Mouse (Mus musculus) left cerebral cortex, postnatal 10 days (tissue): ENCODE measurements around the gene Agtpbp1. TPM values are rescaled to one million over a fixed set of nuclear protein-coding genes. Genes with fewer than 3 reads are reported as not detected.
"Not testable (repeated sequence)": the region's sequence is repeated elsewhere in the genome, so short reads cannot be mapped to it uniquely, and the experiment has no call there.

Experiments used
- DNase-seq, 2 experiments: peaks; one replicate each; pipeline ENCODE4 v3.0.0; 2021 to 2022; ENCODE audit warnings: low spot score in 2 of 2, mixed read lengths in 1 of 2; ENCODE audit errors: extremely low spot score in 1 of 2
- intact Hi-C: fragments of 180-260 bp; cut with DNase I; formaldehyde crosslinking; loops from one replicate; pipeline ENCODE4 v1.15.1; 2025
- total RNA-seq, 2 experiments: library from RNA; stranded (reverse); gene quantifications; 2 replicates each; pipeline ENCODE4 v1.2.3; 2021

The Agtpbp1 gene
- total RNA-seq, 2 experiments from 2014 or later: 390 to 408 TPM

DNA sequence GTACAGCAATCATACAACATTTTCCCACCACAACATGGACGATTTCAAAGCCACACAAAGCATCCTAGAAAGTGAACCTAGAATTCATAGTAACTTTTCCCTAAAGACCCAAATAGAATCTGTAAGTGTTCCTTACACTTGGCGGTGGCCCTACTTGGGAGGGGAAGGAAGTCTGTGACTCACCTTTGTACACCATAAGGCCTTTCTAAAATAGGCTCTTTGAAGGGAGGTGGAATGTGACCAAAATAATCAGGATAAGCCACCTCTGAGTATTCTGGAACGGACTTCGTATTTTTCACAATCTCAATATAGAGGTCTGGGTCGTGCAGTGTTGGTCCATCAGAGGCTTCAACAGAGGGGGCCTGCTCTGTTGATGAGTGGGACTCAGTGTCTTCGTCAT is 85.2 kb downstream of the Agtpbp1 start:
- intact Hi-C loops: no loop called here
- no peak for DNase-seq

DNA sequence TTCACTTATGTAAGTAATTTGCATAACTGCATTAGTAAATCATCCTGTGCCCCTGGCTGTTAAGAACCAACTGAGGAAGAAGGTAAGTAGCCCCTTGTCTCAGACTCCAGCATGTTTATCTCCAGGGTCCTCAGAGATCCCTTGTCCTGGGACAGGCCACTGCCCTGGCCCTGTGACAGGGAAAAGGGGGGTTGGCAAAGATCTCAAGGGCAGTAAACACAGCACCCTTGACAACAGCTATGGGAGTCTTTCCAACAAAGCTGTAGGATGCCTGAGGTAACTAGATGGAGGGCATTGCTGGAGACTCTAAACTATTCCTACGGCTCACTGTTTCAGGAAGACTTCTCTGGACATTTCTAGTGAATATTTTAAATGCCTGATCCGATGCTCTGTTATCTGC is 85.7 kb downstream of the Agtpbp1 start:
- intact Hi-C loops: no loop called here
- no peak for DNase-seq

DNA sequence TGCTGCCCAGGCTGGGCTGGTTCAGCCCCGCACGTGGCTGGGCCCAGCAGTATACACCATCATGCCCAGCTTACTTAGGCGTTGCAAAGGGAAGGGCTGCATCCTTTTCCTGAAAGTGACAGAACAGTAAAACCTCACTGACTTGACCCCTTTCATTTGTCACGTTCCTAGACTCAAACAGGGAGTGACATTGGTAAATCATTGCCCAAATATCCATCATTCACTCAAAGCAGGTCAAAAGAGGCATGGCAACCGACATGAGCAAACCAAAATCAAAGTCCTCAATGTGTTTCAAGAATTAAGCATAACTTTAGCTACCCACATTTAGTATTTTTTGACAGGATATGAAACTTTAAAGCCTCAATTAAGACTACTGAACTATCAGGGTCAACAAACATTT is 86.8 kb downstream of the Agtpbp1 start:
- intact Hi-C loops: no loop called here
- no peak for DNase-seq

DNA sequence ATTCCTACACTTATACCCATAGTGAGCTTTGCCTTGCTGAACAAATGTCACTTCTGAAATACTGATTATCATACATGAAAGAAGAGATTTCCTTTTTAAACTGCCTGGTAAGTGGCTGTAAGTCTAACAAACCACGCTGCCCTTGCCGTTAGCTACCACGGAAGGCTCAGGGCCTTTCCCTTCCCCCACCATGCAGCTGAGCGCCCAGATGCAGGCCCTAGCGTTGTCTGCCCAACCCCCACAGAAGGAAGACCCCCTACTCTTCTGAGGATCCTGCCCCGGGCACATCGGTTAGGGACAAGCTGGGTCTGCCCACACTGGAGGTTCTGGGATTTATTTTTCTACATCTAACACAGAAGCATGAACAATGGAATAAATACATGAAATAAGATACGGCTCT is 89.2 kb downstream of the Agtpbp1 start:
- intact Hi-C loops: no loop called here
- no peak for DNase-seq

DNA sequence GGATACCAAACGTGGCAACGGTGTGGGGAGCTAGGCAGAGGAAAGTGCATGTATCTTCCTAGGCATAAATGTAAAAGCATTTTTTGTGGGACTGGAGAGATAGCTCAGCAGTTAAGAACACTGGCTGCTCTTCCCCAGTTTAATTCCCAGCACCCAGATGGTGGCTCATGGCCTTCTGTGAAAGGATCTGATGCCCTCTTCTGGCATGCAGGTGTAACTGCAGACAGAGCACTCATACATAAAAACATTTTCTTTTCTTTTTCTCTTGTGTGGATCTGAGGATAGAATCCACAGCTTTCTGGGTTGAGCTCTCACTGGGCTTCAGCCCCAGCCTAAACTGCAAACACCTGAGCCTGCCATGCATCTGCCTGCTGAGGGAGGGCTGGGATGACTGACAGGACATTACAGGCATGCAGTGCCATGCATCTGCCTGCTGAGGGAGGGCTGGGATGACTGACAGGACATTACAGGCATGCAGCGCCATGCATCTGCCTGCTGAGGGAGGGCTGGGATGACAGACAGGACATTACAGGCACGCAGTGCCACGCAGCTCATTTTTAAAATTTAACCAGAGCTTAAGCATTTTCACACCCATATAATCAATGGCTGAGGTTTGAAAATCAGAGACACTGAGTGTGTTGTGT is 90.3 kb downstream of the Agtpbp1 start:
- DNase-seq: no peak
- intact Hi-C loops: no loop called here

DNA sequence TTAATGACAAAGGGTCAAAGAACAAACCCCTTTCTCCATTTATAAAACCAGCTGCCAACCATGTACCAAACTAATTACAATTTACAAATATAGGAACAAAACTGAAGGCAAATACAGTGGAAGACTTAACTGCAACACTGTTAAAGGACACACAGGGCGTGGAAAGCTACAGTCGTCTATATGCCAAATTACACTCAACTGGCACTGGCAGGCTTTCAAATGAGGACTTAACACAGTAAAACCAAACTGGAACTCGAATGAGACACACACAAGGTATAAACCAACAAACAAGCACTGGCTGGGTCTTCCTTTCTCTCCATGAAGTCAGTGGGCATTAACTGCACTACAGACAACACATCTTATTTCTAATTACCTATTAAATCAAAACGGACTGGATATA is 94.3 kb downstream of the Agtpbp1 start:
- intact Hi-C loops: no loop called here
- no peak for DNase-seq

DNA sequence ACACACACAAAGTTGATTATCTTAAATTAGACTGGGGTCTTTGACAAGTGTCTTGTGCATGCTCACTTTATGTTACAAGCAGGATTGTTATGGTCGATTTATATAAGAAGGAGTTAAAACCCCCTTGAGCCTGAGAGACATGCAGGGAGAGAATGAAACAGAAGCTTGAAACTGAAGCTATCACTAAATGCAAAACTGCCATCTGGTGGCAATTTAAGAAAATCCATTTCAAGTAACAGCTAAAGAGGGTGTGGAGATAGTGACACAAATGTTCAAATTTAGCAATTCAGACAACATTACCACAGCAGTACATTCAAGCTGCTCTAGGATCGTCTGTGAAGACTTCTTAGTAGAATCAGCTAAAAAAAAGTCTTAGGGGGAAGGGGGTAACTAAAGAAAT is 95.9 kb downstream of the Agtpbp1 start:
- intact Hi-C loops: no loop called here
- DNase-seq: peak in 1 of 2 experiments; percentile 68

DNA sequence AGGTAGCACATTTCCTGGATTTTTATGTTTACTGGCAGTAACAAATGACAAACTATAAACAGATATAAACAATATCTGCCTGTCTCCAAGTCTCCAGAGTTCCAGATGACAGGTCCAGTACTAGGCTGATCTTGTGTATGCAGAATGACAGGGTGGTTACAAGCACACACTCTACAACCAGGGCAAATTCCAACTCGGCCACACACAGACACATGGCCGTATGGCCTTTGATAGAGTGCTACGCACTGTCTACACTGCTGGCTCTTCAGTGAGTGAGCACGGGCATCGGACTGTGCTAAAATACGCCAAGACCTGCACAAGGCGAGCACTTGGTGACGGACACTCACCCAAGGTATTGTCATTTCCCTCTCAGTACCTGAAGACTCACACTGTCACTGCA is 97.7 kb downstream of the Agtpbp1 start:
- no peak for DNase-seq
- intact Hi-C loops: no loop called here

DNA sequence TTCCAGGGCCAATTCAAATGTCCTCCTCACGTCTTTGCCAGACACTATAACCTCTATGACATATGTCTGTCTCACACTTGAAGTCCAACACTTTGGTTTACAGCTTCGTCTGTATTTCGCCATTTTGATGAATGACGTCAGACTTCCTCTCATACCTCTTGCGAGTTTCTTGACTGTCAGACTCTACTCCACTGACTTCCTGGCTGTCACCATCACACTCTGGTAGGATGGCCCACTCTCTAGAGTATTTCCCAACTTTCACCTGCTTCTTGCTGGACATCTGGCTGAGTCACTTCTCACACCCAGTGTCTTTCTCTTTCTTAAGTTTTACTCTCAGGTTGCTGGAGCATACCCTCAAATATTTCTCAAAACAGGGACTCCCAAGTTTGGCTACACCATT is 98.8 kb downstream of the Agtpbp1 start:
- intact Hi-C loops: no loop called here
- DNase-seq: no peak

DNA sequence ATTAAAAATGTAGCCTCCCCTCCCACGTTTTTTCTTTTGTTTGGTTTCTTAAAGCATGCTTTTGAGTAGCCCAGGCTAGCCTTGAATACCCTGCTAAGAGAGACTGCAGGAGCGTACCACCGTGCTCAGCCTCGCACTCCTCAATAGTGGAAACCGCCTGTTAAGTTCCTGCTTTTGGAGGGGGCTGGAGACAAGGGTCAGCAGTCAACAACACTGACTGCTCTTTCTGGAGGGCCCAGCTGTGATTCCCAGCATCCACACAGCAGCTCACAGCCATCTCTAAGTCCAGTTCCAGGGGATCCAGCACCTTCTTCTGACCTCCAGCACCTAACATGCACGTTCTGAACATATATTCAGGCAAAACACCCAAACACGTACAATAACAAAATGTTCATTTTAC is 99.6 kb downstream of the Agtpbp1 start:
- intact Hi-C loops: no loop called here

DNA sequence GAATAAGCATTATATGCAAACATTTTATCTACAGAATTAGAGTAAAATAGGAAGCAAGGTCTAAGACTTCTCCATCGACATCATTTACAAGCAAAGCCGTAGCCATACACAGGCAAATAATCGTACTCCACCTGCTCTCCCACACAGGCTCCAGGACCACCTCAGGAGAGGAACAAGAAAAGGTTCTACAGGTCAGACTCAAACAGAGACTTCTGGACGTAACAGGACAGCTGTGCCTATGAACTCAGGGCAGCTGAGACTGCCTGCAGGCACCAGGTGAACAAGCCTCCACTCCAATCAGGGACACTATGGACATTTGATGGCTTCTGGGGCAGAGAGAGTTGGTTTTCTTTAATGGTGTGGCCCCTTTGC is 103.6 kb downstream of the Agtpbp1 start:
- DNase-seq: no peak
- intact Hi-C loops: no loop called here

More for the DNA sequence above, 99.6 kb downstream of the Agtpbp1 start:
- no peak for DNase-seq

DNA sequence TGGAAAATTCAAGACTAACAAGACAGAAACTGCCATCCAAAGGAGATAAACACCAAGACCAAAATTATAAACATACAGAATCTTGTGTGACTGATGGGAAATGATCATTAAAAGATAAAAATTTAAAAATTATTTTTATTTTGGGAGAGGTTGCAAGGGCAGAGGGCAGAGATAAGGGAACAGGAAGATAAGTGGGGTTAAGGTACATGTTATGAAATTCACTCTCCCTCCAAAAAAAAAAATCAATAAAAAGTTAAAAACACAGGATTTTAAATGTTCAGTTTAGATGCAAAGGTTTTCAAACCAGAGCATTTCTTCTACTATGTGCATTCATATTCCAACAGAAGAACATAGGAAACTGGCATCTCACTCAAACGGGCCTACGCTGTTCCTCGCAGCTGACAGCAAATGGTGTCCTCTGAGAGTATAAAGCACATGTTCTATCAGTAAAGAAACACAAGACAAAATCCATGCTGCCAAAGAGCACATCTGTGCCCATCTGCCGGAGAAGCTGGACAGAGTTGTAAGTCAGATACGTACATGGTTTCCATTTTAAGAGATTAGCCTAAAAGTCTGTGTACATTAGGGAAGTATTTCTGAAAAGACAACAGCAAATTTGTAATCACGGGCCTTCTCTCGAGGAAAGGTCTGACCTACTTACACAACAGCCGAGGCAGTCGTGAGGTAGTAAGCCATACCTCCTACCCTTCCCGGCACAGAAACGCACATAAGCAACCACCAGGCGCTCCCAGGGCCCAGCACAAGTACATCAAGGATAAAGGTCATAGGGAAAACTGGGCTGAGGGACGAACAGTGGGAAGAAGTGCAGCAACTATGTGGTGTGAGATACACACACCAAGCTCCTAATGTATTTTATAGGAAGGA is 104.2 kb downstream of the Agtpbp1 start:
- intact Hi-C loops: no loop called here
- no peak for DNase-seq

DNA sequence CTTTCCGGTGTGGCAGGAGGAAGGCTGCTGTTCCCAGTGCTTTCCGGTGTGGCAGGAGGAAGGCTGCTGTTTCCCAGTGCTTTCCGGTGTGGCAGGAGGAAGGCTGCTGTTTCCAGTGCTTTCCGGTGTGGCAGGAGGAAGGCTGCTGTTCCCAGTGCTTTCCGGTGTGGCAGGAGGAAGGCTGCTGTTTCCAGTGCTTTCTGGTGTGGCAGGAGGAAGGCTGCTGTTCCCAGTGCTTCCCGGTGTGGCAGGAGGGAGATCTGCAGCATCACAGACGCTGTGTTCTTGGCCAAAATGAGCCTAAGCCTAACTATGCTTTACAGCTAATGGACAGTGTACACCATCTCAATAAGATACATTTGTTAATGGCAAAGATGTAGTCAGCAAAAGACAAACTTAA is 107.1 kb downstream of the Agtpbp1 start:
- intact Hi-C loops: loop anchor here (10.0 kb wide), 1 partner anchor 843 kb away; no protein-coding TSS in a partner anchor
- not testable (repeated sequence) for DNase-seq

DNA sequence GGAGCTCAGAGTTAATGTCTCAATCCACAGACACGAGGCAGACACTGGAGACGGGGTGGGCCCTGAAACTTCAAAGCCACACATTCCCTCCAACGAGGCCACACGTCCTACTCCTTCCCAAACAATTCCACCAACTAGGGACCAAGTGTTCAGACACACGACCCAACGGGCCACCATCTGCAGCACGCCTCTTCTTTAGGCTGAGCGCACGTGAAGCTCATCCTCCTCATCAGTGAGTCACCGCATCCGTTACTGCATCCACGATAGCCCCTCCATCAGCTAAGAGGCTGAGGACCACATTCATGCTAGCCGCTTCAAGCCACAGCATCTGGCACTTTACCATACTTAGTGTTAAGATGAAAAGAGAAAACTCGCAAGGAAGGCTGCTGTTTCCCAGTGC is 107.6 kb downstream of the Agtpbp1 start:
- no peak for DNase-seq
- intact Hi-C loops: loop anchor here (10.0 kb wide), 1 partner anchor 843 kb away; no protein-coding TSS in a partner anchor

DNA sequence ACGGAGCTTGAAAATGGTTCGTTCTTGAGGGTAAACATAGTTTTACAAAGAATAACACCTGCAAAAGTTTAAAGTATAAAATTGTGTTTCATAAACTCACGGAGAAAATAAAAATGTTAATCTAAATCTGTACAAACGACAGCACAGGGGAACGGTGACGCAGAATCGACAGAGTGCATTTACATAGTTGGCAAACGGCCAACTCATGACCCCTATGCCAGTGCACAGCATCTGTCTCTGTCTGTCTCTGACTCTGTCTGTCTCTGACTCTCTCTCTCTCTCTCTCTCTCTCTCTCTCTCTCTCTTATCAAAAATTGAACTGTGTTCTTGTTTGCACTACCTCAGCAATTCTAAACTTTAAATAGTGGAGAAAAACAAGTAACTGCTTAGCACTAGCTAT is 110.1 kb downstream of the Agtpbp1 start:
- DNase-seq: no peak
- intact Hi-C loops: loop anchor here (10.0 kb wide), 1 partner anchor 840 kb away; no protein-coding TSS in a partner anchor

DNA sequence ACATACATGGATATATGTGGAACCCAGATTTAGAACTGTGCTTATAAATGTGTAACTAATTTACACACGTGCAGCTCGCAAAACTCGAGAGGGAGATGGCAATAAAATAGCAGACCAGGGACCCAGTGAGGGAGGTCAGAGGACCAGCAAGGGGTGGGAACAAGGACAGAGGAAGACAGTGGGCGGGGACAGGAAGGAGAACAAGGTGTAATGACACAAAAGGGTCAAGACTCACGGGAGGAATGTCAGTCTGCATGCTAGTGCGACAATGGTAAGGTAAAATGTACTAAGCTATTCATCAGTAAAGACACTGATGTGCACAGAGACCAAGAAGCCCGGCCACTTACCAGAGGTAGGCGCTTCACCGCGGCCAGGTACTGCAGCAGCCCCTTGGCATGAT is 111.7 kb downstream of the Agtpbp1 start:
- no peak for DNase-seq
- intact Hi-C loops: loop anchor here (10.0 kb wide), 1 partner anchor 839 kb away; no protein-coding TSS in a partner anchor

DNA sequence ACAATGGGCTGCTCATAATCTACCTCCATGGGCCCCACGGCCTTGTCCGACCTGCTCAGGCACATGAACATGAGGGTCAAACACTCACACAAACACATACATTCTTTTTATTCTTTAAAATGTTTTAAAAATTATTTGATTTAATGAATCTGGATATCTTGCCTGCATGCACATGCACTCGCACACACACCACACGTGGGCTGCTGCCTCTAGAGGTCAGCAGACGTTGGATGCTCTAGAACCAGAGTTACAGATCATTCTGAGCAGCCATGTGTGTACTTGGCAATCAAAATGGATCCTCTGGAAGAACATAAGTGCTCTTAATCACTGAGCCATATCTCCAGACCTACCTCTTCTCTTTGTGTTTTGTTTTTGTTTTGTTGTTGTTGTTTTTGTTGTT is 112.8 kb downstream of the Agtpbp1 start:
- intact Hi-C loops: loop anchor here (10.0 kb wide), 1 partner anchor 837 kb away; no protein-coding TSS in a partner anchor
- no peak for DNase-seq

DNA sequence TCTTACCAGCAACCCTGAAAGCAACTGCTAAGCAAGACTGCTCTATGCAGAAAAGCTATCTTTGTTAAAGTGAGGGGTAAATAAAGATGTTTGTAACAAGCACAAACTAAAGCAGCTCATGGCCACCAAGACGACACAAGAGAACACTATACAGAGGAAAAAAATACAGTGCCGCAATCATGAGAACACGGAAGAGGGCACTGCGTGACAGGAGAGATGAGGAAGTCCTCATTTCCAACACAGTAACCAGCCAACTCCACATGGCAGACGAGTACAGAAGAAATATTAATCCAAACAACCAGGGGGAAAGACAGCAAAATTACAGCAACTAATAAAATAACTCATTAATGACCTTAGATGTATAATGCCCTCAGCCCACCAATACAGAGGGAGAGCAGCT is 115.3 kb downstream of the Agtpbp1 start:
- no peak for DNase-seq
- intact Hi-C loops: loop anchor here (10.0 kb wide), 1 partner anchor 835 kb away; no protein-coding TSS in a partner anchor

DNA sequence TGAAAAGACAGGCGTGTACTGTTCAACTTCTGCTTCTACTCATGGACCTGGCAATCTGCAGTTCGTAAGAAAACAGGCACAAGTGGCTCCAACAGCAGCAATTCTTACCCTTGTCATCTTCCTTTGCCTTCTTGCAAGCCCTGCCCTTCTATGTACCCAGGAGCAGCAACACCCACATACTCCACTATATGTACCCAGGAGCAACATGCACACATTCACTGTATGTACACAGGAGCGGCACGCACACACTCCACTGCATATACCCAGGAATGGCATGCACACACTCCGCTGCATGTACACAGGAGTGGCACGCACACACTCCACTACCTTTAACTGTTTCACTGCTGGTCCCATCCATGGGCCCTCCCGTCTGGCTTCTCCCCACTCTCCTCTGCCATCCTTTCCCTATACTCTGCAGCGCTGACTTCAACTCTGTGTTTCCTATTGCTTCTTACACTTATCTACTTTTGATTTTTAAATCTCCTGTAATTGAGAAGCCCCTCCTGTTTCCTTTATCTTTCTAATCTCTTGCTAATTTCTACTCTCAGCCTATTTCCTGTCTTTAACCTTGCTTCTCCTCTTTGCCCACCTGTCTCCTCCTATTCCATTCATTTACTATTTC is 116.7 kb downstream of the Agtpbp1 start:
- intact Hi-C loops: no loop called here
- no peak for DNase-seq

DNA sequence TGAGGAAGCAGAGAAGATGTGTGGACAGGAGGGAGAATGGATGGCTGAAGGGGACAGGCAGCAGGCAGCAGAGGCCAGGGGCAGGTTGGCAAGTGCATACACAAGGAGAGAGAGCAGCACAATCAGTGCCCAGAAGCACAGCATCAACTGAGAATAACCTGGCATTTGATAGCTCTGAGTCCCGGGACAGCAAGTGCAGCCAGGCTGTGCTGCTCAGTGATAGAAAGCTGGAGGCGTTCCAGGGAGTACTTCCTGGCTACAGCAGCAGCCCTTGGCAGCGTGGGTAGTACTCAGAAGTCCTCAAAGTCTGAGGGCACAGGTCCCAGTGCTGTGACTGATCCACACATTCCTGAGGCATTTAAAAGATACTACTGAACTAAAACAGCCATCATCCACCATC is 117.4 kb downstream of the Agtpbp1 start:
- intact Hi-C loops: no loop called here

More for the DNA sequence above, 117.4 kb downstream of the Agtpbp1 start:
- peak; percentile 57 to 73 for DNase-seq
